Comparison of ENCODE assay signal across 24 mouse cellular contexts in the genomic region with DNA sequence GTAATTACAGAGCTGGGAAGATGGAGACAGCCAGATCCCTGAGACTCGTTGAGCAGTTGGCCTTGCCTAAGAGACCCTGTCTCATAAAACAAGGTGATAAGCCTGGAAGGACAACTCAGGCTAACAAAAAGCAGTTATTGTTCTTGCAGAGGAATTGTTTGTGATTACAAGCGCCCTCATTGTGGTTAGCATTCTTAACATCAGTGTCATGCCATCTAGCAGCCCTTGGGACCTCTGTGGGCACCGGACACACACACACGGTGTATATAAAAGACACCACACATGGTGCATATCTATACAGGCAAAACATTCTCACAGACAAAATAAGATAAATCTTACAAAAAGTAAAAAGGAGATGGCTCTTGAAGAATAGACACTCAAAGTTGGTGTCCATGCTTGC.
DNase-seq lines count a peak whose midpoint lies in the region; ATAC-seq and TF ChIP-seq lines count a peak whose summit lies in the region.
"Had no signal": no experiment of that assay in that cellular context is flagged by ENCODE, and none has a peak within 500 bp of the region (broad histone marks: within the 10 kb centered on the region; RNA-seq: fewer than 3 reads in every experiment).

No protein-coding gene starts in this region.

- peaks cover 26% of the 10 kb centered on the region for H3K36me3 ChIP-seq in hindbrain, embryonic 10.5 days
- H3K36me3 ChIP-seq in hindbrain, embryonic 14.5 days (replicated peaks; ENCODE audit: control insufficient read depth, insufficient read depth) = peaks cover 27% of the 10 kb centered on the region; the same call in 1 of the 2 replicates
- H3K36me3 ChIP-seq in midbrain, embryonic 13.5 days = peaks cover 13% of the 10 kb centered on the region
- H3K36me3 ChIP-seq in midbrain, postnatal 0 days (ENCODE audit: insufficient read depth, low read length) = no peaks in the 10 kb centered on the region; the same call in none of the 2 replicates
- H3K36me3 ChIP-seq: embryonic facial prominence, embryonic 12.5 days; embryonic facial prominence, embryonic 15.5 days; G1E; intestine, embryonic 15.5 days had no signal

- H3K4me1 ChIP-seq in hindbrain, embryonic 10.5 days (replicated peaks) = peaks cover 25% of the 10 kb centered on the region
- H3K4me1 ChIP-seq in hindbrain, embryonic 14.5 days (replicated peaks; ENCODE audit: control insufficient read depth, insufficient read depth, low read length) = peaks cover 25% of the 10 kb centered on the region
- H3K4me1 ChIP-seq in midbrain, embryonic 13.5 days (replicated peaks) = peaks cover 46% of the 10 kb centered on the region
- 0 out of 2 replicates have a peak, but pooled peaks cover 6% of the 10 kb centered on the region for H3K4me1 ChIP-seq in midbrain, postnatal 0 days (ENCODE audit: insufficient read depth, low read length)
- H3K4me1 ChIP-seq: intestine, embryonic 15.5 days had no signal

- no peak overlapping the region for H3K4me3 ChIP-seq in hindbrain, embryonic 10.5 days
- no peak overlapping the region for H3K4me3 ChIP-seq in hindbrain, embryonic 14.5 days (replicated peaks; ENCODE audit: low read length)
- no peak overlapping the region for H3K4me3 ChIP-seq in midbrain, embryonic 13.5 days (replicated peaks)
- H3K4me3 ChIP-seq in midbrain, postnatal 0 days (ENCODE audit: low read depth, low read length) = no peak overlapping the region
- H3K4me3 ChIP-seq: embryonic facial prominence, embryonic 12.5 days; embryonic facial prominence, embryonic 15.5 days; intestine, embryonic 15.5 days had no signal

- no peak overlapping the region for H3K9ac ChIP-seq in hindbrain, embryonic 14.5 days
- no peak overlapping the region for H3K9ac ChIP-seq in midbrain, embryonic 13.5 days (replicated peaks)
- H3K9ac ChIP-seq in midbrain, postnatal 0 days (replicated peaks; ENCODE audit: low read length, poor library complexity, severe bottlenecking) = no peak overlapping the region
- H3K9ac ChIP-seq: embryonic facial prominence, embryonic 12.5 days; embryonic facial prominence, embryonic 15.5 days; intestine, embryonic 15.5 days had no signal

- 84% methylated on average over 4 of the region's 4 CpGs for WGBS in hindbrain, embryonic 10.5 days
- 73% methylated on average over 4 of the region's 4 CpGs for WGBS in hindbrain, embryonic 14.5 days
- WGBS in midbrain, embryonic 13.5 days = 71% methylated on average over 4 of the region's 4 CpGs
- WGBS in midbrain, postnatal 0 days = 71% methylated on average over 4 of the region's 4 CpGs

- peak; percentile 1 for DNase-seq in hindbrain, embryonic 10.5 days (ENCODE audit: low spot score)
- no peak for DNase-seq in hindbrain, embryonic 14.5 days (ENCODE audit: low spot score)
- no peak for DNase-seq in midbrain, postnatal 0 days (ENCODE audit: low spot score)
- DNase-seq in Muller cell, postnatal 12 days (ENCODE audit: inconsistent ontology term) = peak; percentile 83
- no peak for DNase-seq in cerebellum, adult 11 months
- DNase-seq: adrenal gland, adult 8-10 months; adrenal gland, postnatal 36 days; cerebellum, adult 2 months; cerebellum, adult 9-11 months; cerebellum, postnatal 25 days; gastrocnemius, postnatal 10 days; gastrocnemius, postnatal 36 days; kidney, adult 11 months; kidney, adult 8-10 months had no signal

- no peak overlapping the region for H3K4me2 ChIP-seq in hindbrain, embryonic 14.5 days (replicated peaks)
- H3K4me2 ChIP-seq in midbrain, embryonic 13.5 days (replicated peaks) = no peak overlapping the region
- H3K4me2 ChIP-seq in midbrain, postnatal 0 days (ENCODE audit: low read depth, low read length, poor library complexity, severe bottlenecking) = no peak overlapping the region
- H3K4me2 ChIP-seq: embryonic facial prominence, embryonic 12.5 days; embryonic facial prominence, embryonic 15.5 days; heart, embryonic 11.5 days; intestine, embryonic 15.5 days had no signal

- H3K9me3 ChIP-seq in hindbrain, embryonic 10.5 days = no peaks in the 10 kb centered on the region
- no peaks in the 10 kb centered on the region for H3K9me3 ChIP-seq in hindbrain, embryonic 14.5 days (ENCODE audit: control insufficient read depth, low read length)
- H3K9me3 ChIP-seq in midbrain, embryonic 13.5 days = no peaks in the 10 kb centered on the region
- H3K9me3 ChIP-seq in midbrain, postnatal 0 days (ENCODE audit: low read length) = no peaks in the 10 kb centered on the region
- H3K9me3 ChIP-seq: embryonic facial prominence, embryonic 12.5 days; embryonic facial prominence, embryonic 15.5 days; intestine, embryonic 15.5 days had no signal

- H3K27ac ChIP-seq in hindbrain, embryonic 10.5 days = no peak overlapping the region
- H3K27ac ChIP-seq in hindbrain, embryonic 14.5 days = no peak overlapping the region
- H3K27ac ChIP-seq in midbrain, embryonic 13.5 days = peak overlapping the region; percentile 25; the same call in 1 of the 2 replicates
- no peak overlapping the region for H3K27ac ChIP-seq in midbrain, postnatal 0 days (ENCODE audit: low read depth, low read length)
- H3K27ac ChIP-seq: embryonic facial prominence, embryonic 12.5 days; embryonic facial prominence, embryonic 15.5 days; intestine, embryonic 15.5 days had no signal

- no peak for TF ChIP-seq CTCF in midbrain, postnatal 0 days (IDR thresholded peaks at IDR 0.05)

- ATAC-seq in hindbrain, embryonic 14.5 days (ENCODE audit: low FRiP score) = no peak
- no peak for ATAC-seq in midbrain, embryonic 13.5 days
- no peak for ATAC-seq in midbrain, postnatal 0 days (ENCODE audit: low FRiP score)
- no peak for ATAC-seq in megakaryocyte, adult 5-6 weeks (ENCODE audit: poor library complexity, severe bottlenecking)
- ATAC-seq: activated CD4-positive, CD25-positive, alpha-beta regulatory T cell, adult 4 months; forebrain, embryonic 16.5 days; intestine, embryonic 15.5 days had no signal

- H3K27me3 ChIP-seq in hindbrain, embryonic 10.5 days (ENCODE audit: insufficient read depth, poor library complexity, severe bottlenecking) = no peaks in the 10 kb centered on the region
- H3K27me3 ChIP-seq in hindbrain, embryonic 14.5 days (ENCODE audit: control insufficient read depth, insufficient read depth, low read length) = no peaks in the 10 kb centered on the region
- H3K27me3 ChIP-seq in midbrain, embryonic 13.5 days = no peaks in the 10 kb centered on the region
- H3K27me3 ChIP-seq in midbrain, postnatal 0 days (ENCODE audit: insufficient read depth, low read length) = no peaks in the 10 kb centered on the region
- H3K27me3 ChIP-seq: CH12.LX; embryonic facial prominence, embryonic 12.5 days; embryonic facial prominence, embryonic 15.5 days; intestine, embryonic 15.5 days had no signal

Comparison
In these comparisons a context has a peak if more than half of its experiments do, and no peak if none do; other contexts are left out.
1. DNase-seq: peak in hindbrain, embryonic 10.5 days (single experiment) and Muller cell, postnatal 12 days (single experiment); none in hindbrain, embryonic 14.5 days (single experiment), midbrain, postnatal 0 days (single experiment) and cerebellum, adult 11 months (single experiment).